Mouse (Mus musculus) ovary, adult 18-20 months (tissue): ENCODE data around the gene Exoc2.

Experiments
- DNase-seq: peaks from one replicate; pipeline ENCODE4 v3.0.0; 2022; ENCODE audit warnings: low spot score, mixed read lengths

The Exoc2 gene

GRCm38 (mm10) chr13:30973501-30974246 is at the start of gene Exoc2, which contains the start of gene Gm5447:
Gene Exoc2, minus strand, starts transcription at chr13:30974093.
Gene Gm5447, plus strand, starts transcription at chr13:30974204.
- peak; percentile 69 for DNase-seq

GRCm38 (mm10) chr13:31023664-31024063 is 49.8 kb upstream of the Exoc2 start:
- DNase-seq: no peak

- no peak for DNase-seq
Observed at GRCm38 (mm10) chr13:31021927-31022326, 48.0 kb upstream of the Exoc2 start.

- DNase-seq: no peak
Observed at GRCm38 (mm10) chr13:31021514-31021913, 47.6 kb upstream of the Exoc2 start.

GRCm38 (mm10) chr13:31017545-31017944 is 43.7 kb upstream of the Exoc2 start:
- no peak for DNase-seq

- DNase-seq: no peak
Observed at GRCm38 (mm10) chr13:31004995-31005394, 31.1 kb upstream of the Exoc2 start.

- no peak for DNase-seq
Observed at GRCm38 (mm10) chr13:31004458-31004857, 30.6 kb upstream of the Exoc2 start.

- DNase-seq: no peak
Observed at GRCm38 (mm10) chr13:30999799-31000198, 25.9 kb upstream of the Exoc2 start.

GRCm38 (mm10) chr13:30997526-30998253 is 23.8 kb upstream of the Exoc2 start:
- no peak for DNase-seq

GRCm38 (mm10) chr13:30994249-30994858 is 20.5 kb upstream of the Exoc2 start:
- DNase-seq: no peak

GRCm38 (mm10) chr13:30993819-30994218 is 19.9 kb upstream of the Exoc2 start:
- no peak for DNase-seq

GRCm38 (mm10) chr13:30990233-30990632 is 16.3 kb upstream of the Exoc2 start:
- no peak for DNase-seq

- DNase-seq: no peak
Observed at GRCm38 (mm10) chr13:30989710-30990109, 15.8 kb upstream of the Exoc2 start.

GRCm38 (mm10) chr13:30987686-30988085 is 13.8 kb upstream of the Exoc2 start:
- no peak for DNase-seq

- DNase-seq: no peak
Observed at GRCm38 (mm10) chr13:30986934-30987455, 13.1 kb upstream of the Exoc2 start.

- no peak for DNase-seq
Observed at GRCm38 (mm10) chr13:30985598-30986466, 11.9 kb upstream of the Exoc2 start.

- no peak for DNase-seq
Observed at GRCm38 (mm10) chr13:30985275-30985597, 11.3 kb upstream of the Exoc2 start.

- DNase-seq: no peak
Observed at GRCm38 (mm10) chr13:30981666-30982065, 7.8 kb upstream of the Exoc2 start.

- DNase-seq: no peak
Observed at GRCm38 (mm10) chr13:30978224-30978623, 4.3 kb upstream of the Exoc2 start.

- no peak for DNase-seq
Observed at GRCm38 (mm10) chr13:30976536-30977084, 2.7 kb upstream of the Exoc2 start.

- DNase-seq: no peak
Observed at GRCm38 (mm10) chr13:30974247-30974630, 346 bp upstream of the Exoc2 start.

GRCm38 (mm10) chr13:30972102-30972501 is 1.8 kb downstream of the Exoc2 start:
- DNase-seq: no peak
